Mouse (Mus musculus) T-helper 1 cell (primary cell): ENCODE data around the gene Inpp4a.

ENCODE experiments used
- in situ Hi-C: fragments of 300-600 bp; cut with MboI, MseI; formaldehyde crosslinking; loops from one replicate; pipeline ENCODE4 v1.15.1; 2025; ENCODE audit warnings: high pct_unique_total_duplicates

Gene Inpp4a

DNA sequence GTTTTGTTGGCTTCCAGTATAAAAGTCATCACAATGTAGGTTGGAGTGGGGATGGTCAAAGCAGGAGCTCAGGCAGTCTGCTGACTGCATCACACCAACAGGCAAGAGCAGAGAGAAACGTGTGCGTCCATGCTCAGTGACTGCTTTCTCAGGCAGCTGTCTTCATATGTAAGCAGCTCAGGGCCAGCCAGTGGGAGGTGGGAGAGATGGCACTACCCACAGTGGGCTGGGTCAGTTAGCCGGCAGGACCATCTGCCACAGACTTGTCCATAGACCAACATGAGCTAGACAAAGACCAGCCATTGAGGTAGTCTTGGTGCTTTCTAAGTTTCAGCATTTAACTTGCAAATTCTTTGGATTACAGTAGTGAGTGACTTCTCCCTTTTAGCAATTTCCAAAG, 56.6 kb downstream of the Inpp4a start:
- in situ Hi-C loops: no loop called here

DNA sequence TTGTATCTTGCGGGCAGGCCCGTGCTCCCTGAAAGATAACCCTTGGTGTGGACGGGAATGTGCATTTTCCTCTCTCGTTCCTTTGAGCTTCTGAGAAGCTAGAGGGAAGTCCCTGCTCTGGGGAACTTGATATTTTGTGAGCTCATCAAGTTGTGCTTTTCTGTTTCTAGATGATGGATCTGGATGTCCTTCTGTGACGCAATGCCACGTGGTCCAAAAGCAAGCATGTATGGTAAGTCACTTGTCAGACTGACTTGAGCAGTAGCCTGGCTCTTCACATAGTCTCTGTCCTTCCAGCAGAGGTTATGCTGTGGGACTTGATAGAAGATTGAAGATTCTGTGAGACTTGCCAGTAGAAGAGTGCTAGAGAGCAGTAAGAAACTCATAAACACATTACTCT, 57.5 kb downstream of the Inpp4a start:
- in situ Hi-C loops: no loop called here

DNA sequence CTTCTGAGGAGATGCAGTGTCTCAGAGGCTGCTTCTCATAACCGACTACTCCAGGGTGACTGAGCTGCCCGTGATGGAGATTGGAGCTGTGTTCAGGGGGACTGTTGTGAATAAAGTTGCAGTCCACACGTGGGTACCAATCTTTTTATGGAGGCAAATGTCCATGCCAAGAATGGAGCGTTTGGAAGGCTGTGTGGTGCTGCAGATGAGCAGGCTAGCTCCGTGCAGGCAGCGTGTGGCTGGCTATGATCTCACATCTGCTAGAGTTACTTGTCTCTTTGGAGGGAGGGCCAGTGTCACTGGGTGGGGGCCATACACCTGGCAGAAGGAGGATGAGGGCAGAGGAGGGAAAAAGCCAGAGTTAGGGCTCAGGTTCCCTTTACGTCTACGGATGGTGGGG, 59.0 kb downstream of the Inpp4a start:
- in situ Hi-C loops: no loop called here

DNA sequence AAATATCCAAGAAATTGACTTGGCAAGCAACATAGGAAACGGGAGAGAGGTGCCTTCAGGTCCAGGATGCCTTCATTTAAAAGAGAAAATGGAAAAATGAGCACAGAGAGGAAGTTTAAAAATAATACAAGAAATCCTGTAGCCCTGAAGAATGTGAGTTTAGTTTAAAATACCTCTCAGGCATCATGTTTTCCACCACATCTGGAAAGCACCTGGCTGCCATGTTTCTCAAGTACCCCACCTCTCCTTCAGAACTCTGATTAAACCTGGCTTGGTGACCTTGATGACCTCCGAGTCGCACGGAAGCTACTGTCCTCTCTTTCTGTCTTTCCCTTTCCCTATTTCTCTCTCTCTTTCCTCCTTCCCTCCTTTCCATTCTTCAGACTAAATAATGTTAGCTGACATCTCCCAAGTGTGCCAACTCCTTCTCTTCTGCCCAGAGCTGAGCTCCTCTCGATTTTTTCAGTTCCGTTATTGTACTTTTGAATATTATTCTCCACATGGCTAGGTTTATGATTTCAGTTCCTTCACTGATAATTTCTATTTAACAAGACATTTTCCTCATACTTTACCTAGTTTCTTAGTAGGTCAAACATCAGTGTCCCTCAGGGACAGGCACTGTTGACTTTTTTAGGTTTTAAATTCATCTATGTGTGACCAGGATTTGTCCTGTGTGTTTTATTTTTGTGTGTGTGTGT, 59.9 kb downstream of the Inpp4a start:
- in situ Hi-C loops: no loop called here

DNA sequence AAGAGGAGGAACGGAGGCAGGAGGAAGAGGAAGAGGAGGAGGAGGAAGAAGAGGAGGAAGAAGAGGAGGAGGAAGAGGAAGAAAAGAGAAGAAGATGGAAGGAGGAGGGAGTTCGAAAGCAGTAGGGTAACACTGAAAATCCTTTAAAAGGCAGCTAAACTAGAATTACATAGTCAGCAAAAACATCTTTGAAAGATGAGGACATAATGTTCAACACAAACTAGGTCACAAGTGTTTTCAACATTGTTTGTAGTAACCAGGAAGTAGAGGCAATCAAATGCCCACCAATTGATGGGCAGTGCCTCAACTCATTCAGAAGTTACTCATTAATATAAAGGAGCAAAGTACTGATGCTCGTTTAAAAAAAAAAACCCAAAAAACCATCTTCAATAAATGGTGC, 61.1 kb downstream of the Inpp4a start:
- in situ Hi-C loops: no loop called here

DNA sequence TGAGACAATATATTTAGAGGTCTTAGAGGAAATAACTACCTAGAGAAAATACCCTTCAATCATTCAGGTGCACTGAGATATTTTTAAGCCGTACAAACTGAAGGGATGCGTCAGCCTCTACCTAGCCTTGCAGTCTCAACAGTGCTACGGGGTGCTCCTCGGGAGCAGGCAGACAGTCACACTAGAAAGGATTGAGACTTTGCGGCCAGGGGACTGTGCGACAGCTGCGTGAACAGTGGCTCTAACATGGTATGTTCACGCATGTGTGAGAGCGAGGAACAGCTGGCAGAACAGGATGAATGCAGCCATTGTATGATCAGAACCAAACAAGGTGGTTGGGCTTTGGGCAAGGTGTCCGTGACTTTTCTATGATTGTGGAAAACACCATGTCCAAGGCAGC, 63.1 kb downstream of the Inpp4a start:
- in situ Hi-C loops: no loop called here

DNA sequence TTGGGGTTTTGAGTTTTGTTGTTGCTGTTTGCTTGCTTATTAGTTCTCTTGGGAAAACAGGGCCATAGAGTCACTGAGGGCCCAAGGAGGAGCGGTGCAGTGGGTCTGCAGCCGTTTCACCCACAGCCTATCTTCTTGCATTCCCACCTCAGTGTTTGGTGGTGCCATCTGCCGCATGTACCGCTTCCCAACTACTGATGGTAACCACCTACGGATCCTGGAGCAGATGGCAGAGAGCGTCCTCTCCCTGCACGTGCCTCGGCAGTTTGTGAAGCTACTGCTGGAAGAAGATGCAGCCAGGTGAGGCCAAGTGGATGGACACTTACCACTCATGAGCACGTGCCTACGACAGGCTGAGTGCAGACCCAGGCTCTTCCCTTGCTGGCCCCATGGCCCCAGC, 68.5 kb downstream of the Inpp4a start:
- in situ Hi-C loops: no loop called here

DNA sequence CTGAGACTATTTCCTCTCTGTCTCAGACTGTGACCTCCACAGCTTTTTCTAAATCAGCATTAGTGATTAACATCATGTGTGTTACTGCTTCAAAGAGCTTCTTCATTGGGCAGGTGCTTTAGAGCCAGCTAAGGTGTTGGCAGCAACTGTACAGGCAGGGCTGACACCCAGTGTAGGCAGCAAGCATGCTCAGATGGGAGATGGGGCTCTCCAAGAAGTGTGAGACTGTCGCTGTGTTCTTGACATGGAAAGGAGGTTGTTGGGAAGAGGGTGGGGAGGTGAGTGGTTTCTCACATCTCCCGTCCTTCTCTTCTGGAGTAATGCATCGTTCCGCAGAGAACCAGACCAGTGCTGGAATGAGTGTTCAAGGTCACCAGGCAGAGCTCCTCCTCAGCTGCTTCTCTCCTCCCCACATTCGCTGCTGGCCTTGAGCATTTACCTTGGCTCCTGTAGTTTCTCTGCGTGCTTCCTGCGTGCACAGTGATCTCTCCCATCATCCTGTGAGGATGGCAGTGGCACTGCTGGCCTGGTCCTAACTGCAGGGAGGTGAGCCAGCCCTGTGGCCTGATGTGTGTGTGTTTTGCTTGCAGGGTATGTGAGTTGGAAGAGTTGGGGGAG, 69.2 kb downstream of the Inpp4a start:
- in situ Hi-C loops: no loop called here

DNA sequence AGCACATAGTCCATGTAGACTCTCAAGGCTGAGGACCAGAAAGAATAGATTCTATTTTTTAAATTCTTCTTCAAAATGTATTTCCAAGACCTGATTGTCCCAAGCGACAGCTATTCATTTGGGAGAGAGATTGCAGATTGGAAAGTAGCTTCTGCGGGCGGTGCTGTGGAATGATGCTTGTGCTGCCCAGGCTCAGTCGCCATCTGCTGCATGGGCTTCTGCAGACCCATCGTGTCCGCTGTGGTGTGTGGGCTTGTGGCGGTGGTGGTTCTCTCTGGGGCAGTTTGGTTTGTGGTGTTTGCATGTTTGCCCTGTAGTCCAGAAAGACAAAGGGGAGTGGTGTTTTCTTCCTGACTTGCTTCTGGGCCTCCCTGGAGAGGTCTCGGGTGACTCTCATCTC, 76.5 kb downstream of the Inpp4a start:
- in situ Hi-C loops: loop anchor here (25.0 kb wide), 1 partner anchor 1161 kb away; no protein-coding TSS in a partner anchor

DNA sequence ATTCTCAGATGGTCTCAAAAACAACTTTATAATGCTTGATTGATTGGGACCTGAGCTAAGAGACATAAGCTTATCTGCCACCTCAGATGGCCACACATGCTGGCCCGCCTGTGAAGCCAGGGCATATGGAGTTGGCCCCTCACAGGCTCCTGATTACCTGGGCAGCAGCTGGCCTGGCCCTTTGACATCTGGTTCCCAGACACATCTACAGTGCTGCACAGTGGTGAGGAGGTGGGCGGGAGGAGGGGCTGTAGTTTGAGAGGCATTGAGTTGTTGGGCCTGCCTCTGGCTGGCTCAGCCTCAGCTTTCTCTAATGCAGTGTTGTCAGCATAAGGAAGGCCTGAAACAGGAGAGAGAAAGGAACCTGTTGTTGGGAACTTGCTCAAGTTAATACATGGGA, 77.1 kb downstream of the Inpp4a start:
- in situ Hi-C loops: loop anchor here (25.0 kb wide), 1 partner anchor 1161 kb away; no protein-coding TSS in a partner anchor

DNA sequence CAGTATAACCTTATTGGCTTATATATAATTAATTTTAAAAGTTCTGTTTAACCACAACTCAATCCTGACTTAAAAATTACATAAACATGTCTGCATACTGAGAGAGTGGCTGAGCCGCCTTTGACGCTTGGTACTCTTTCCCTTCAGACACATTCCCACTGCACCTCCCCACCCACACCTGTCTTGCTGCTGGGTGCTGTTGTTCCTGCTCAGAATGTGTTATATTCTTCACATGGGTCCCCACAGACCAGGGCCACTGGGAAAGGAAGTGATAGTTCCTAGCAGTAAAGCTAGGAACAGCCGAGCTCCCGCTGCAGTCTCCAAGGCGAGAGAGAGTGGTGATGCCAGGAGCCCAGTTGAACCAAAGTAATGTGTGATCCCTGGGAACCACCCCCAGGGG, 78.4 kb downstream of the Inpp4a start:
- in situ Hi-C loops: loop anchor here (25.0 kb wide), 1 partner anchor 1159 kb away; no protein-coding TSS in a partner anchor

DNA sequence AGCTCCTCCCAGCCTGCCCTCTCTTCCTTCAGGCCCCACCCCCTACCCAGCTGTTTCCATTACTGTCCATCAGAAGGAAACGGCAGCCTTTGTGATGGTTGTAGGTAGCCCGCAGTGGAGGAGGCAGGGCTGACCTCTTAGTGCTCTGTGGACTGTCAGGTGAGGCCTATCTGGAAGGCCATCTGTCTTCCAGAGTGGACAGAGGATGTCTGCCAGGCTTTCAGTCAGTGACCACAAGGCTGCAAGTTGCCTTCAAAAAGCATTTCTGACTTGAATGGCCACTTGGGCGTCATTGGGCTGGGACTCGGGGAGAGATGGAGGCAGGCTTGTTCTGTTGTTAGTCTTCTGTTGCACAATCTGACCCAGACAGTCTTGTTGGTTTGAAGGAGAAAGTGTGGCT, 79.9 kb downstream of the Inpp4a start:
- in situ Hi-C loops: loop anchor here (25.0 kb wide), 1 partner anchor 1158 kb away; no protein-coding TSS in a partner anchor

DNA sequence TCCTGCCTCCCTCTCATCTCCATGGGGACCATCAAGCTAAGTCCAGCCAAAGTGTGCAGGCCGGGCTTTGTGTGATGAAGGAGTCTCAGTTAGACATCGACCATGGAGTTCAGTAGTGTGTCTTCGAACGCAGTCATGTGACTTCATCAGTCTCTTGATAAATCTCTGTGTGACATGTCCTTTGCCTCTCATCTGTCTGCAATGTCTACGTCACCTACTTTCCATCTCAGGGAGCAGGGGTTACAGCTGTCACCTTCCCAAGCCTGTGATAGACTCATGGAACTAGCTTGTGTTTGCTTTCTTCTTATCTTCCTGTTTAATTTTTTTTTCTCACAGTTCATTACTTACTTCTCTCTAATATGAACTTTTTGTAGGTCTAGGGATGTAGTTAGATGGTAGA, 81.2 kb downstream of the Inpp4a start:
- in situ Hi-C loops: loop anchor here (25.0 kb wide), 1 partner anchor 1156 kb away; no protein-coding TSS in a partner anchor

DNA sequence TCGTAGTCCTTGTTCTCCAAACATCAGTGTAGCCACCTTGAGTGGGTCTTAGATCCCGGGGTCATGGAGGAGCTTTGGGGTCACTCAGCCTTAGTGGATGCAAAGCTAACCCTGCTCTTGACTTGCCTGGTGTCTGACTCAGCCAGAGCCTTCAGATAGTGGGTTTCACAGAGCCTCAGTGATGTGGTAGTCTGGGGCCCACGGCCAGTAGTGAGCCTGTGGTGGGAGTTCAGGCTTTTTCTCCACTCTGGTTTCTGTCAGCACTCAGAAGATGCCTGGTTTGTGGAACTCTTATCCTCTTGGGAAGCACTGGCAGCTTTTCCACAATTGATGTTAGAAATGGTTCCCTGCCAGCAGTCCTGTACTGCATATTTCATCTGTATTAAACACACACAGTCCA, 84.6 kb downstream of the Inpp4a start:
- in situ Hi-C loops: loop anchor here (25.0 kb wide), 1 partner anchor 1153 kb away; no protein-coding TSS in a partner anchor

DNA sequence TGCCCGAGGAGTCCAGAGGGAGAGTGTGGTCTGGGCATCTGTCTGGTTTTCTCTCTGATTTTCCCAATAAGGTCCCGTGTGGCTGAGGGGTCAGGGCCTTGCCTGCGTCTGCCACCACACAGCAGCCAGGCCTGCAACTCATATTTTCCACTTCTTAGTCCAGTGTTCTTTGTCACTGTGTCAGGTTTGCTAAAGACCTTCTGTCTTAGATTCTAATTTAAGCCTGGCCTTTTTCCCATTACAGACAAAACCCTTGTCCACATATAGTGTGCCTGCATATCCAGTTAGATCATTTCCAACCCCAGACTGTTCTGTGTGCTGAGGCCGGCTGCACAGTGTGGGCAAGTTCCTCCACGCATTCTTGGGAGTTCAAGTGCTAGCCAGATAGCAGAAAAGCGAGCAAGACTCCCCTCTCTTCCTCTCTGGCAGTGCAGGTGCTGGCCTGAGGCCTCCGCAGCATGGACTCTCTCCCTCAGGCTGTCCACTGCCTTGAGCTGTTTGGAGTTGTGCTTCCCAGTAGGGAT, 86.8 kb downstream of the Inpp4a start:
- in situ Hi-C loops: loop anchor here (25.0 kb wide), 1 partner anchor 1151 kb away; no protein-coding TSS in a partner anchor

DNA sequence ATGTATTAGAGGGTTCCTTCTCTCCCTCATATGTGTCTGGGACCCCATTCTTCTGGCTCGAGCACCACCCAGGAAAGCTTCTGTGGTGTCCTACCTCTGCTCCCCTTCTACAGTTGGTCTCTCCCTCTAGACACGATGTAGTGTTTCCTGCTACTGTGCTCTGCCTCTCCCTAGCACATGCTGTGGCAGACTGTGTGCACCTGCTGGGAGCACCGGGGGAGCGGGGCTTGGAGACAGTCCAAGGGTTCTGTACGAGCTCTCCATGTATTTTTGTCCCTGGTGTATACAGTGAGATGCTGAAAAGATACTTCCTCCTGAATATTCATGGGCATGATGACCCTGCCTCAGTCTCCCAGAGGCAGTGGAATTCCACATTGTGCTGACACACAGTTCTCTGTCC, 93.5 kb downstream of the Inpp4a start:
- in situ Hi-C loops: loop anchor here (25.0 kb wide), 1 partner anchor 1144 kb away; no protein-coding TSS in a partner anchor

DNA sequence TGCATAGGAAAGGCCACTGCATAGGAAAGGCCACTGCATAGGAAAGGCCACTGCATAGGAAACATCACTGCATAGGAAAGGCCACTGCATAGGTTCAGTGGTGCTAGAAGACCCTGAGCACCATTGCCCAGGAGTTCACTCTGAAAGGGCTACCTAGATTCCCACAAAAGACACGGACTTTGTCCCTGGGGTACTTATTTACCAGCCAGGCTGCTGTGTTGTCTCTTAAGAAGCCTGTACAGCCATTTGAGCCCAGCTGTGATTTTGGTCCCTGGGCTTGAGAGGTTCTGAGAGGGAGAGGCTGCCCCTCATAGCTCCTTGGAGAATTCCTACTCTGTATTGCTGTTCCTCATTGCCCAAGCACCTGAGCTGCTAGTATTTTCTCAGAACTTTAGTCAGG, 96.8 kb downstream of the Inpp4a start:
- in situ Hi-C loops: loop anchor here (25.0 kb wide), 1 partner anchor 1141 kb away; no protein-coding TSS in a partner anchor

DNA sequence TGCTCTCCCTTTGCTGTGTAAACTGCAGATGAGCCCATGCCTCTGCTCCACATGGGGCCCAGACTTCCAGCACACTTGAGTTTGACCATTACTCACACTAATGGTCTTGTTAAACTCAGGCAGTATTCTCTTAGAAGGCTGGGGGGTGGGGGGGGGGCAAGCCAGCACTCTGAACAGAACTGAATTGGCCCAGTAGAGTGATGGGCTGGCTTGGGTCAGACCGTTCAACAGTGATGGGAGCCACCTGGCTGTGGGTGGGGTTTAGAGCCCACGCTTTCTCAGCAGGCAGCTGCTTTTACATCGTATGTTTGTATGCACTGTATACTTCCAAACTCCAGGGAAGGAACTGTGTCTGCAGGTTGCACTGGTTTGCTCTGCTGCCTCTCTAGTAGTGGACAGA, 99.3 kb downstream of the Inpp4a start:
- in situ Hi-C loops: loop anchor here (25.0 kb wide), 1 partner anchor 1138 kb away; no protein-coding TSS in a partner anchor

DNA sequence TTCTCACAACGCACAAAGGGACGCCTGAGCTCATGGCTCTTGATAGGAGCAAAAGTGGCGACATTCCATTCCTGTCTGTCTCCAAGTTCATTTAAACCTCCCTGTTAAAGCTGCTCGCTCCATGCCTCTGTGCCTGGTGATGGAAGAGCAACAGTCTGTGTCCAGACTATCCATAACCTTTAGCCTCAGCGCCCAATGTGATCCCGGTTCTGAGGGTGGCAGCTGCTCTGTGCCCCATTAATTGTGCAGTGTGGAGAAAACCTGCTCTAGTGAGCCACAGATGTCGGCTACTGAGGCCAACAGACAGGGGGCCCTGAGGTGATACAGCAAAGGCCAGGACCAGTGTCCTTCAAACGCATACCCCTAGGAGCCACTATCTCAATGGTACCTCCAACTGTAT, 100.1 kb downstream of the Inpp4a start:
- in situ Hi-C loops: loop anchor here (5.0 to 25.0 kb wide), 2 partner anchors 127 to 1138 kb away; no protein-coding TSS in a partner anchor

DNA sequence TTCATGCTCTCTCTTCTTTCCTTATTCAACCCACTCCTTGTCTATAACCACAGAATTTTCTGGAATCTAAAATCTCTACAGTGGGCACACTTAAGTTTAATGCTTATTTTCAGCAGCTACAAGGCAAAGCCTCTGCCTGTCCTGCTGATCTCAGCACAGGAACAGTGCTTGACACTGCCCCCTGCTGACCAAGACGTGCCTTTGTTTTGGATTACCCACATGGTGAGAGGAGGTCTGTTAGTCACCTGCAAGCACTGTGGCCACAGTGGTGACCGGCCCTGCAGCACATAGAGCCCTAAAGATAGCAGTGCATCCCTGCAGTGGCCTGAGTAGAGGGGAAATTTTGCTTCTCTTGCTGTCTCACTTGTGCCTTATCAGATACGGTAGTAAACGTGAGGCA, 102.0 kb downstream of the Inpp4a start:
- in situ Hi-C loops: loop anchor here (5.0 kb wide), 1 partner anchor 129 kb away; no protein-coding TSS in a partner anchor

DNA sequence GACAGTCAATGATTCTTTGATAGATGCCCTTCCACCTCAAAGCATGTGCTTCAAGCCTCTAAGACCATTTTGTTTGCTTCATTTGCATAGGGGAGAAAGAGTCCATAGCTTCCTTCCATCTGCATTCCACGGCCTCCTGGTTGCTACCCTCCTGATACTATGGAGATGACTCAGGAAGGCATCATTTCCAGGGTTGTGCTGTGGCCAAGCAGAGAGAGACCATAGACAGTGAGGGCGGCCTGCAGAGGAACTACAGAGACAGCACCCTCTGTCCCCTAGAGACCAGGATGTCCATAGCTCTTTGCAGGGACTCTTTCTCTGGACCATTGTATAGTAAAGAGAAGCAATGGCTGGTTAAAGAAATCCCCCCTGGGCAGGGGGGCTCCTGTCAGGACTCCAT, 105.5 kb downstream of the Inpp4a start:
- in situ Hi-C loops: no loop called here

DNA sequence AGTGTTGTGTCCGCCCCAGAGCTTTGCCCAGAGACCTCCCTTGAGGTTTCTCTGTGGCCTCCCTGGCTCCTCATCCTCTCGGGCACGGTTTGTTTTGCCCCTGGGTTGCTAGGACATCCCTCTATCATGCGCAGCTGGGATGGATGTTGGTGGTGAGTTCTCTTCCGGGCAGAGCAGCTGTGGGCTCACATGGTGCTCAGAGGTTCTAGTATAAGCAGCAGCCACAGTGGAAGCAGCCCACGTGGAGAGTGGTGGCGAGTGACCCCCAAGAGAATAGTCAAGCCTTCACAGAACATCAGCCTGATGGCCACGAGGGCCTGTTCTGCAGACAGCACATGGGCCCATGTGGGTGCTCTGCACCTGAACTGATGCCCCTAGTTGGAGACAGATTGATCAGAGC, 107.6 kb downstream of the Inpp4a start:
- in situ Hi-C loops: no loop called here

DNA sequence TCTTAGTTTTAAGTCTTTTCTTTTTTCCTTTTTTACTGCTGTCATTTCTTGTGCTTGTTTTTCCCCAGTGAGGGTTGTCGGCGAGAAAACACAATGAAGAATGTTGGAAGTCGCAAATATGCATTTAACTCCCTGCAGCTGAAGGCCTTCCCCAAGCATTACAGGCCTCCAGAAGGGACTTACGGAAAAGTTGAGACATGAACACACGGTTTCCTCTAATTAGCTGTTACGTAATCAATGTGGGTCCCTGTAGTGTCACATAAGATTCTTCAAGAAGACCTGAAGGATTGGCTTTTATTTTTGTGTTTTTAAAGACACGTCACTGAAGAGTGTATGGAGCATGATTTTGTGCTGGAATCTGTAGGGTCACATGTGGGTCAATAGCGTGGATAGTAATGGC, 108.4 kb downstream of the Inpp4a start:
- in situ Hi-C loops: no loop called here
